Mouse (Mus musculus): Measurements from ENCODE around the gene Vwa8.

GRCm38 (mm10) chr14:79235157-79235556, 386.3 kb downstream of the Vwa8 start:
- TF ChIP-seq TAL1 (IDR thresholded peaks at IDR 0.05; ENCODE audit: low read length) = no peak
- no peak for TF ChIP-seq GATA1 (IDR thresholded peaks at IDR 0.05; ENCODE audit: low read length)
